Comparison of ENCODE assay signal across 7 mouse cellular contexts in genomic region chr7:128744684-128745485, GRCm38 (mm10). TPM values are rescaled to one million over a fixed set of nuclear protein-coding genes. Genes with fewer than 3 reads are reported as not detected.
DNase-seq lines count a peak whose midpoint lies in the region; ATAC-seq lines count a peak whose summit lies in the region.

Gene Sec23ip, plus strand, starts transcription at chr7:128744943.

- H3K4me2 ChIP-seq in intestine, embryonic 16.5 days (ENCODE audit: low read depth, low read length) = peak within 1 kb of the TSS; percentile 86
- H3K4me2 ChIP-seq in midbrain, embryonic 11.5 days = peak within 1 kb of the TSS; percentile 90

- no peaks in the 10 kb centered on the region for H3K27me3 ChIP-seq in intestine, embryonic 16.5 days (replicated peaks; ENCODE audit: control insufficient read depth, insufficient read depth, low read length)
- H3K27me3 ChIP-seq in midbrain, embryonic 11.5 days (ENCODE audit: control insufficient read depth, insufficient read depth, low read length) = no peaks in the 10 kb centered on the region

- under 1% methylated on average over 55 of the region's 55 CpGs for WGBS in intestine, embryonic 16.5 days
- WGBS in midbrain, embryonic 11.5 days = 0% methylated on average over 53 of the region's 55 CpGs

- H3K4me3 ChIP-seq in intestine, embryonic 16.5 days (ENCODE audit: low read length) = peak within 1 kb of the TSS; percentile 100
- peak within 1 kb of the TSS; percentile 91 for H3K4me3 ChIP-seq in midbrain, embryonic 11.5 days (ENCODE audit: low read depth, low read length)

- H3K4me1 ChIP-seq in intestine, embryonic 16.5 days (ENCODE audit: control insufficient read depth, insufficient read depth, low read length) = peaks cover 34% of the 10 kb centered on the region
- peaks cover 8% of the 10 kb centered on the region for H3K4me1 ChIP-seq in midbrain, embryonic 11.5 days (ENCODE audit: control insufficient read depth, insufficient read depth, low read length)

- intact Hi-C loops in left cerebral cortex, postnatal 36 days (cut with DNase I) = no loop called here

- no peaks in the 10 kb centered on the region for H3K36me3 ChIP-seq in intestine, embryonic 16.5 days (ENCODE audit: control insufficient read depth, insufficient read depth, low read length)
- H3K36me3 ChIP-seq in midbrain, embryonic 11.5 days (ENCODE audit: control insufficient read depth, insufficient read depth, low read length) = no peaks in the 10 kb centered on the region; the same call in 1 of the 2 replicates

- no peaks in the 10 kb centered on the region for H3K9me3 ChIP-seq in intestine, embryonic 16.5 days (ENCODE audit: control insufficient read depth, low read length)
- no peaks in the 10 kb centered on the region for H3K9me3 ChIP-seq in midbrain, embryonic 11.5 days (ENCODE audit: control insufficient read depth, low read length)

- H3K27ac ChIP-seq in intestine, embryonic 16.5 days (ENCODE audit: low read length) = peak within 1 kb of the TSS; percentile 69
- H3K27ac ChIP-seq in midbrain, embryonic 11.5 days (ENCODE audit: low read depth, low read length) = 0 out of 2 replicates have a peak within 1 kb of the TSS, but pooled peaks have one; percentile 5

- peak within 1 kb of the TSS; percentile 95 for H3K9ac ChIP-seq in intestine, embryonic 16.5 days (ENCODE audit: low read depth, low read length)
- peak within 1 kb of the TSS; percentile 90 for H3K9ac ChIP-seq in midbrain, embryonic 11.5 days (ENCODE audit: low read length)

- DNase-seq in adrenal gland, adult 8-10 months = peak; percentile 99
- peak; percentile 96 for DNase-seq in embryo, embryonic 9.5 days (ENCODE audit: extremely low spot score)
- DNase-seq in gastrocnemius, postnatal 4 days (ENCODE audit: low spot score in 2 of 2) = peak; percentile 93 to 98
- peak; percentile 97 to 99 for DNase-seq in left cerebral cortex, postnatal 36 days (ENCODE audit: low spot score in 2 of 2)
- DNase-seq in midbrain, embryonic 11.5 days (ENCODE audit: low spot score, missing footprints) = peak; percentile 99
- peak; percentile 99 for DNase-seq in skeletal muscle tissue, adult 2 months (ENCODE audit: low read depth, low spot score)

- ATAC-seq in intestine, embryonic 16.5 days = peak; percentile 85
- peak; percentile 89 for ATAC-seq in midbrain, embryonic 11.5 days (ENCODE audit: low FRiP score)

RNA-seq across cellular contexts. Expression of gene Sec23ip, which starts in this region (rescaled TPM):
- 10 to 100 TPM; 40.6 to 62.4 (median 52.2) TPM for total RNA-seq in adrenal gland, adult 8-10 months (2022)
- total RNA-seq in gastrocnemius, postnatal 4 days (2021) = 10 to 100 TPM; 33.1 to 37.2 TPM
- polyA plus RNA-seq in intestine, embryonic 16.5 days (2015; fragmentation: Nextera tagmentation; extraction: Ambion mirVana) = 28.9 and 29.7 TPM in 2 replicates
- total RNA-seq in left cerebral cortex, postnatal 36 days (2021) = 10 to 100 TPM; 36.9 to 44.2 TPM
- 44.4 and 46.6 TPM in 2 replicates for polyA plus RNA-seq in midbrain, embryonic 11.5 days (2014; fragmentation: Nextera tagmentation; extraction: Ambion mirVana)

Comparison
In these comparisons a context has a peak if more than half of its experiments do, and no peak if none do; other contexts are left out.
1. Peak in every context shown above with its lines: DNase-seq, ATAC-seq, H3K4me3 ChIP-seq and H3K27ac ChIP-seq.